Mouse (Mus musculus) kidney, embryonic 14.5 days (tissue): Measurements from ENCODE around the gene 0610030E20Rik. TPM values are rescaled to one million over a fixed set of nuclear protein-coding genes. Genes with fewer than 3 reads are reported as not detected.

Experiments
- ATAC-seq: fragments of 200-750 bp; cut with Nextera tagmentation; 2 replicates; pipeline ENCODE4 v1.8.0; 2017; ENCODE audit warnings: moderate number of reproducible peaks, mild to moderate bottlenecking, moderate TSS enrichment, moderate library complexity; ENCODE audit not compliant: low FRiP score, low TSS enrichment
- H3K27ac ChIP-seq: fragments of 300-500 bp; sonication (generic); 2 replicates; pipeline ENCODE4 v1.5.1; 2014; ENCODE audit warnings: low read depth, mild to moderate bottlenecking, low read length, moderate library complexity, mixed read lengths
- H3K27me3 ChIP-seq: fragments of 300-500 bp; sonication (generic); 2 replicates; pipeline ENCODE4 v1.6.1; 2014; ENCODE audit warnings: mild to moderate bottlenecking, low read length; ENCODE audit not compliant: control insufficient read depth, insufficient read depth
- H3K36me3 ChIP-seq: fragments of 300-500 bp; sonication (generic); 2 replicates; pipeline ENCODE4 v1.6.1; 2014; ENCODE audit warnings: low read length, mixed read lengths; ENCODE audit not compliant: control insufficient read depth, insufficient read depth
- H3K4me1 ChIP-seq: fragments of 300-500 bp; sonication (generic); 2 replicates; pipeline ENCODE4 v1.6.1; 2014; ENCODE audit warnings: low read length, mixed read lengths; ENCODE audit not compliant: control insufficient read depth, insufficient read depth
- H3K4me2 ChIP-seq: fragments of 300-500 bp; sonication (generic); replicated peaks from 2 replicates; pipeline ENCODE4 v1.6.1; 2014; ENCODE audit warnings: low read depth, mild to moderate bottlenecking, low read length
- H3K4me3 ChIP-seq: fragments of 300-500 bp; sonication (generic); 2 replicates; pipeline ENCODE4 v1.5.1; 2014; ENCODE audit warnings: mild to moderate bottlenecking, low read length
- H3K9ac ChIP-seq: fragments of 300-500 bp; sonication (generic); 2 replicates; pipeline ENCODE4 v1.6.1; 2014; ENCODE audit warnings: low read depth, mild to moderate bottlenecking, low read length, moderate library complexity
- H3K9me3 ChIP-seq: fragments of 300-500 bp; sonication (generic); 2 replicates; pipeline ENCODE4 v1.6.1; 2016; ENCODE audit warnings: low read length; ENCODE audit not compliant: control insufficient read depth
- WGBS: fragments of 180-500 bp; shearing (Covaris S2); extraction: QIAGEN DNeasy Blood & Tissue Kit; methylation state at CpG from one replicate; pipeline ENCODE4 v1.1.7; 2014; 5-methylcytosine and 5-hydroxymethylcytosine counted together
- polyA plus RNA-seq: library from polyadenylated mRNA; unstranded; fragments of >200 nt; fragmentation: Nextera tagmentation; extraction: Ambion mirVana; gene quantifications from 2 replicates; pipeline ENCODE4 v1.2.1, GENCODE M21; 2014

0610030E20Rik gene
- polyA plus RNA-seq, 1 experiment from 2014 or later = 29.8 TPM

GRCm38 (mm10) chr6:72345074-72345567 lies 2.0 kb upstream of the 0610030E20Rik start, which contains the start of gene Usp39:
TSS of gene Usp39 (minus strand) at chr6:72345184.
- H3K9me3 ChIP-seq = no peaks in the 10 kb centered on the region
- under 1% methylated on average over 30 of the region's 30 CpGs for WGBS
- H3K36me3 ChIP-seq = peaks cover 19% of the 10 kb centered on the region
- H3K4me1 ChIP-seq = peaks cover 25% of the 10 kb centered on the region
- peak within 1 kb of the TSS; percentile 84 for H3K9ac ChIP-seq
- H3K4me2 ChIP-seq = peak within 1 kb of the TSS; percentile 88
- peak within 1 kb of the TSS; percentile 86 for H3K4me3 ChIP-seq
- peak; percentile 70 for ATAC-seq
- no peaks in the 10 kb centered on the region for H3K27me3 ChIP-seq
- H3K27ac ChIP-seq = no peak within 1 kb of the TSS

- Histone ChIP-seq H3K36me3 (peaks cover 24% of the 10 kb centered on the region), H3K4me3 (peak overlapping the region; percentile 86), H3K27ac (no peak overlapping the region), H3K27me3 (no peaks in the 10 kb centered on the region), H3K4me1 (peaks cover 25% of the 10 kb centered on the region), H3K9me3 (no peaks in the 10 kb centered on the region), H3K4me2 (peak overlapping the region; percentile 88), H3K9ac (no peak overlapping the region; the same call in 1 of the 2 replicates)
- no peak for ATAC-seq
- WGBS = 53% methylated on average over 6 of the region's 6 CpGs
These were observed 1.5 kb upstream of the 0610030E20Rik start for GRCm38 (mm10) chr6:72345633-72346032.

- Histone ChIP-seq H3K27ac (no peak overlapping the region), H3K27me3 (no peaks in the 10 kb centered on the region), H3K4me3 (0 out of 2 replicates have a peak overlapping the region, but pooled peaks have one; percentile 50), H3K36me3 (peaks cover 26% of the 10 kb centered on the region), H3K4me1 (peaks cover 25% of the 10 kb centered on the region), H3K9me3 (no peaks in the 10 kb centered on the region), H3K9ac (no peak overlapping the region), H3K4me2 (no peak overlapping the region; the same call in 1 of the 2 replicates)
- ATAC-seq = no peak
- 86% methylated on average over 4 of the region's 4 CpGs for WGBS
These were observed 856 bp upstream of the 0610030E20Rik start for GRCm38 (mm10) chr6:72346261-72346660.

GRCm38 (mm10) chr6:72348411-72348810 lies 1.3 kb downstream of the 0610030E20Rik start:
- H3K9me3 ChIP-seq = no peaks in the 10 kb centered on the region
- peak overlapping the region; percentile 76; the same call in 1 of the 2 replicates for H3K9ac ChIP-seq
- peaks cover 24% of the 10 kb centered on the region for H3K4me1 ChIP-seq
- WGBS = 86% methylated on average over 10 of the region's 10 CpGs
- H3K36me3 ChIP-seq = peaks cover 25% of the 10 kb centered on the region
- ATAC-seq = no peak
- H3K27me3 ChIP-seq = no peaks in the 10 kb centered on the region
- peak overlapping the region; percentile 50 for H3K4me3 ChIP-seq
- peak overlapping the region; percentile 68 for H3K4me2 ChIP-seq
- no peak overlapping the region for H3K27ac ChIP-seq

GRCm38 (mm10) chr6:72350214-72350613 lies 3.1 kb downstream of the 0610030E20Rik start:
- Histone ChIP-seq H3K9me3 (no peaks in the 10 kb centered on the region), H3K27ac (no peak overlapping the region), H3K4me2 (no peak overlapping the region), H3K9ac (no peak overlapping the region), H3K27me3 (no peaks in the 10 kb centered on the region), H3K4me1 (peaks cover 13% of the 10 kb centered on the region), H3K4me3 (no peak overlapping the region), H3K36me3 (peaks cover 25% of the 10 kb centered on the region)
- WGBS = 86% methylated on average over 2 of the region's 2 CpGs
- ATAC-seq = no peak

GRCm38 (mm10) chr6:72352636-72353405 lies 5.7 kb downstream of the 0610030E20Rik start:
- 75% methylated on average over 5 of the region's 5 CpGs for WGBS
- Histone ChIP-seq H3K36me3 (peaks cover 28% of the 10 kb centered on the region), H3K4me3 (no peak overlapping the region), H3K9me3 (no peaks in the 10 kb centered on the region), H3K27ac (no peak overlapping the region), H3K4me2 (no peak overlapping the region), H3K9ac (no peak overlapping the region), H3K27me3 (no peaks in the 10 kb centered on the region), H3K4me1 (peaks cover 6% of the 10 kb centered on the region)
- no peak for ATAC-seq

GRCm38 (mm10) chr6:72354025-72354424 lies 6.9 kb downstream of the 0610030E20Rik start:
- no peak overlapping the region for H3K9ac ChIP-seq
- no peak overlapping the region for H3K4me3 ChIP-seq
- H3K4me2 ChIP-seq = no peak overlapping the region
- no peaks in the 10 kb centered on the region for H3K27me3 ChIP-seq
- WGBS = 57% methylated on average over 1 of the region's 1 CpGs
- H3K4me1 ChIP-seq = no peaks in the 10 kb centered on the region
- H3K27ac ChIP-seq = no peak overlapping the region
- H3K9me3 ChIP-seq = no peaks in the 10 kb centered on the region
- no peak for ATAC-seq
- H3K36me3 ChIP-seq = peaks cover 30% of the 10 kb centered on the region

GRCm38 (mm10) chr6:72355066-72355911 lies 8.2 kb downstream of the 0610030E20Rik start, which contains the start of gene Tmem150a:
TSS of gene Tmem150a (plus strand) at chr6:72355447.
- Histone ChIP-seq H3K27me3 (no peaks in the 10 kb centered on the region), H3K36me3 (peaks cover 31% of the 10 kb centered on the region), H3K9ac (peak within 1 kb of the TSS; percentile 50), H3K4me2 (peak within 1 kb of the TSS; percentile 88), H3K4me1 (peaks cover 1% of the 10 kb centered on the region; the same call in 1 of the 2 replicates), H3K27ac (no peak within 1 kb of the TSS), H3K4me3 (peak within 1 kb of the TSS; percentile 59), H3K9me3 (no peaks in the 10 kb centered on the region)
- ATAC-seq = peak; percentile 88
- under 1% methylated on average over 71 of the region's 71 CpGs for WGBS
